Mouse (Mus musculus): Measurements from ENCODE around the gene Kctd6. TPM values are rescaled to one million over a fixed set of nuclear protein-coding genes. Genes with fewer than 3 reads are reported as not detected.

The Kctd6 gene
- polyA plus RNA-seq, 1 experiment from 2014 or later: 3.0 TPM

GRCm38 (mm10) chr14:8256072-8256471, 42.1 kb downstream of the Kctd6 start:
- no peaks in the 10 kb centered on the region for H3K4me1 ChIP-seq (ENCODE audit: control insufficient read depth, insufficient read depth, low read length)
- no peak overlapping the region for H3K4me3 ChIP-seq (replicated peaks; ENCODE audit: low read length)
- H3K9me3 ChIP-seq (replicated peaks; ENCODE audit: control insufficient read depth, low read length): no peaks in the 10 kb centered on the region

GRCm38 (mm10) chr14:8256881-8257280, 42.9 kb downstream of the Kctd6 start:
- H3K9me3 ChIP-seq (replicated peaks; ENCODE audit: control insufficient read depth, low read length): no peaks in the 10 kb centered on the region
- no peaks in the 10 kb centered on the region for H3K4me1 ChIP-seq (ENCODE audit: control insufficient read depth, insufficient read depth, low read length)
- H3K4me2 ChIP-seq (ENCODE audit: low read depth, low read length): no peak overlapping the region
- H3K4me3 ChIP-seq (replicated peaks; ENCODE audit: low read length): no peak overlapping the region
- no peak overlapping the region for H3K9ac ChIP-seq (ENCODE audit: low read length)
- H3K27ac ChIP-seq (ENCODE audit: low read length): no peak overlapping the region
- peaks cover 5% of the 10 kb centered on the region; the same call in 1 of the 2 replicates for H3K27me3 ChIP-seq (ENCODE audit: control insufficient read depth, insufficient read depth, low read length)
- WGBS: 51% methylated on average over 5 of the region's 5 CpGs
- H3K36me3 ChIP-seq (ENCODE audit: control insufficient read depth, insufficient read depth, low read length): no peaks in the 10 kb centered on the region
- ATAC-seq (ENCODE audit: insufficient read depth, low FRiP score): no peak

More at GRCm38 (mm10) chr14:8256072-8256471, 42.1 kb downstream of the Kctd6 start:
- WGBS: 60% methylated on average over 6 of the region's 6 CpGs
- no peak overlapping the region for H3K4me2 ChIP-seq (ENCODE audit: low read depth, low read length)
- H3K27me3 ChIP-seq (ENCODE audit: control insufficient read depth, insufficient read depth, low read length): peaks cover 5% of the 10 kb centered on the region; the same call in 1 of the 2 replicates
- H3K36me3 ChIP-seq (ENCODE audit: control insufficient read depth, insufficient read depth, low read length): no peaks in the 10 kb centered on the region
- ATAC-seq (ENCODE audit: insufficient read depth, low FRiP score): no peak
- H3K9ac ChIP-seq (ENCODE audit: low read length): no peak overlapping the region
- H3K27ac ChIP-seq (ENCODE audit: low read length): no peak overlapping the region

- Histone ChIP-seq H3K9me3 (replicated peaks; ENCODE audit: control insufficient read depth, low read length) (no peaks in the 10 kb centered on the region), H3K4me2 (ENCODE audit: low read depth, low read length) (no peak overlapping the region), H3K27ac (ENCODE audit: low read length) (no peak overlapping the region), H3K4me3 (replicated peaks; ENCODE audit: low read length) (no peak overlapping the region), H3K9ac (ENCODE audit: low read length) (no peak overlapping the region), H3K36me3 (ENCODE audit: control insufficient read depth, insufficient read depth, low read length) (no peaks in the 10 kb centered on the region), H3K27me3 (ENCODE audit: control insufficient read depth, insufficient read depth, low read length) (peaks cover 5% of the 10 kb centered on the region; the same call in 1 of the 2 replicates), H3K4me1 (ENCODE audit: control insufficient read depth, insufficient read depth, low read length) (no peaks in the 10 kb centered on the region)
- WGBS: 45% methylated on average over 7 of the region's 7 CpGs
- 0 out of 2 replicates have a peak, but pooled peaks have one; percentile 12 for ATAC-seq (ENCODE audit: insufficient read depth, low FRiP score)
Measured at GRCm38 (mm10) chr14:8257521-8258334, 43.8 kb downstream of the Kctd6 start.

- 0 out of 2 replicates have a peak, but pooled peaks have one; percentile 18 for ATAC-seq (ENCODE audit: insufficient read depth, low FRiP score)
- no peaks in the 10 kb centered on the region for H3K36me3 ChIP-seq (ENCODE audit: control insufficient read depth, insufficient read depth, low read length)
- H3K27ac ChIP-seq (ENCODE audit: low read length): no peak overlapping the region
- no peak overlapping the region for H3K9ac ChIP-seq (ENCODE audit: low read length)
- H3K27me3 ChIP-seq (ENCODE audit: control insufficient read depth, insufficient read depth, low read length): peaks cover 4% of the 10 kb centered on the region; the same call in 1 of the 2 replicates
- H3K4me1 ChIP-seq (ENCODE audit: control insufficient read depth, insufficient read depth, low read length): no peaks in the 10 kb centered on the region
- WGBS: 38% methylated on average over 3 of the region's 3 CpGs
- no peak overlapping the region for H3K4me2 ChIP-seq (ENCODE audit: low read depth, low read length)
- no peaks in the 10 kb centered on the region for H3K9me3 ChIP-seq (replicated peaks; ENCODE audit: control insufficient read depth, low read length)
- H3K4me3 ChIP-seq (replicated peaks; ENCODE audit: low read length): no peak overlapping the region
Measured at GRCm38 (mm10) chr14:8258335-8258627, 44.3 kb downstream of the Kctd6 start.

DNA sequence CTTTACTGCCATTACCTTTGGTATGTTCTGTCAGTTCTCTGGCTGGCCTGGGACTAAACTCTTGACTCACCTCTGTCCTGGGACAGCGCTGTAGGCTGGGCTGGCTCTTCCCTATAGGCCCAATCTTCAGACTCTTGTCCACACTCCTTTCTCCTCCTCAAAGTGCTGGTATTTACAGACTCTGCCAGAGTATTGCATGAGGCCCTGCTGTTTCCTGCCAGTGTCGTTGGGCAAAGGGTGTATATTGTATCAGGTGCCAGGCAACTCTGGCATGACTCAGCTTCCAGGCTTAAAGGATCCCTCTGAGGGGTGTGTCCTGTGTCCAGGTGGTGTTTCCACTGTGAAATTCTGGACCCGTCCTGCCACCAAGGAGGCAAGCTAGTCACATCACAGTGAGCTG, 44.8 kb downstream of the Kctd6 start:
- no peak overlapping the region for H3K4me2 ChIP-seq (ENCODE audit: low read depth, low read length)

DNA sequence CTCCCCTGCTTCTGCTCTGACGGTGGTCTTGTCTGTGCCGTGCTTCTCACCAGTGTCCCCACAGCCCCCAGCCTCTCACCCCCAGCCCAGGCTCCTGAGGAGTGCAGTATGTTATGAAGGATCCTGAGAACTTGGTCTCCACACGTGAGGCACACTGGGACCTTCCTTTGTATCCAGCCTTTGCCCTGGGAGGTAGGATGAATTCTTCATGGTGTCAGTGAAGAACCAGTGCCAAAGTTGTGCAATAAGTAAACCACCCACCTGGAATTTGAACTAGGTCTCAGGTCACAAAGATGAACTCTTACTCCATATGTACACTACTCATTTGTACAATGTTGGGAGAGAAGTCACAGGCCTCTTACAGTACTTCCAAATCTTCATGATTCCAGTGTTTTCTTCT, 45.2 kb downstream of the Kctd6 start, which contains the start of gene Acox2:
Acox2 (minus strand) TSS at position 188 of the 400 bp plus-strand sequence.
- Histone ChIP-seq H3K36me3 (ENCODE audit: control insufficient read depth, insufficient read depth, low read length) (no peaks in the 10 kb centered on the region), H3K9ac (ENCODE audit: low read length) (no peak within 1 kb of the TSS), H3K27me3 (ENCODE audit: control insufficient read depth, insufficient read depth, low read length) (no peaks in the 10 kb centered on the region), H3K9me3 (replicated peaks; ENCODE audit: control insufficient read depth, low read length) (no peaks in the 10 kb centered on the region), H3K4me1 (ENCODE audit: control insufficient read depth, insufficient read depth, low read length) (no peaks in the 10 kb centered on the region), H3K4me2 (ENCODE audit: low read depth, low read length) (no peak within 1 kb of the TSS), H3K27ac (ENCODE audit: low read length) (no peak within 1 kb of the TSS), H3K4me3 (replicated peaks; ENCODE audit: low read length) (no peak within 1 kb of the TSS)
- 86% methylated on average over 3 of the region's 3 CpGs for WGBS
- ATAC-seq (ENCODE audit: insufficient read depth, low FRiP score): no peak

More for the DNA sequence above, 44.8 kb downstream of the Kctd6 start:
- H3K4me1 ChIP-seq (ENCODE audit: control insufficient read depth, insufficient read depth, low read length): no peaks in the 10 kb centered on the region
- ATAC-seq (ENCODE audit: insufficient read depth, low FRiP score): peak; percentile 59; the same call in 1 of the 2 replicates
- H3K36me3 ChIP-seq (ENCODE audit: control insufficient read depth, insufficient read depth, low read length): no peaks in the 10 kb centered on the region
- no peak overlapping the region for H3K4me3 ChIP-seq (replicated peaks; ENCODE audit: low read length)
- 63% methylated on average over 3 of the region's 3 CpGs for WGBS
- H3K27me3 ChIP-seq (ENCODE audit: control insufficient read depth, insufficient read depth, low read length): no peaks in the 10 kb centered on the region
- no peak overlapping the region for H3K9ac ChIP-seq (ENCODE audit: low read length)
- H3K27ac ChIP-seq (ENCODE audit: low read length): no peak overlapping the region
- no peaks in the 10 kb centered on the region for H3K9me3 ChIP-seq (replicated peaks; ENCODE audit: control insufficient read depth, low read length)

DNA sequence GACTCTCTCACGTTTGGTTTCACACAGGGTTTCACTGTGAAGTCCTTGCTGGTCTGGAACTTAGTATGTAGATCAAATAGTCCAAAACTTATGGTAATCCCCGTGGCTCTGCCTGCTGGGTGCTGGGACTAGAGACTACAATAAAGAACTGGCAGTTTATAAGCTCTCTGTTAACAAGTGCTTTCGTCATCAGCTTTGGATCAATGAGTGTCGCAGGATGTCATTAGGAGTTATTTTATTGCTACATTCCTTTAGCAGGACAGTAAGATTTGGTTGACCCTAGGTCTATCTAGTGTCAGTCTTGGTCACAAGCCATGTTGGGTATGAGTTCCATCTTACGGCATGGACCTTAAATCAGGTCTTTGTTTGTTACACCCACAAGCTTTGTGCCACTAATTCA, 46.3 kb downstream of the Kctd6 start:
- Histone ChIP-seq H3K27ac (ENCODE audit: low read length) (no peak overlapping the region), H3K9ac (ENCODE audit: low read length) (no peak overlapping the region), H3K27me3 (ENCODE audit: control insufficient read depth, insufficient read depth, low read length) (no peaks in the 10 kb centered on the region), H3K4me1 (ENCODE audit: control insufficient read depth, insufficient read depth, low read length) (no peaks in the 10 kb centered on the region), H3K9me3 (replicated peaks; ENCODE audit: control insufficient read depth, low read length) (no peaks in the 10 kb centered on the region), H3K4me3 (replicated peaks; ENCODE audit: low read length) (no peak overlapping the region), H3K36me3 (ENCODE audit: control insufficient read depth, insufficient read depth, low read length) (no peaks in the 10 kb centered on the region), H3K4me2 (ENCODE audit: low read depth, low read length) (no peak overlapping the region)
- WGBS: 74% methylated on average over 5 of the region's 5 CpGs
- no peak for ATAC-seq (ENCODE audit: insufficient read depth, low FRiP score)

GRCm38 (mm10) chr14:8262242-8262641, 48.3 kb downstream of the Kctd6 start:
- H3K9ac ChIP-seq (ENCODE audit: low read length): no peak overlapping the region
- H3K4me3 ChIP-seq (replicated peaks; ENCODE audit: low read length): no peak overlapping the region
- H3K36me3 ChIP-seq (ENCODE audit: control insufficient read depth, insufficient read depth, low read length): no peaks in the 10 kb centered on the region
- H3K27ac ChIP-seq (ENCODE audit: low read length): no peak overlapping the region
- H3K4me2 ChIP-seq (ENCODE audit: low read depth, low read length): no peak overlapping the region
- H3K4me1 ChIP-seq (ENCODE audit: control insufficient read depth, insufficient read depth, low read length): no peaks in the 10 kb centered on the region
- H3K27me3 ChIP-seq (ENCODE audit: control insufficient read depth, insufficient read depth, low read length): no peaks in the 10 kb centered on the region
- WGBS: 52% methylated on average over 1 of the region's 1 CpGs
- no peak for ATAC-seq (ENCODE audit: insufficient read depth, low FRiP score)
- no peaks in the 10 kb centered on the region for H3K9me3 ChIP-seq (replicated peaks; ENCODE audit: control insufficient read depth, low read length)

DNA sequence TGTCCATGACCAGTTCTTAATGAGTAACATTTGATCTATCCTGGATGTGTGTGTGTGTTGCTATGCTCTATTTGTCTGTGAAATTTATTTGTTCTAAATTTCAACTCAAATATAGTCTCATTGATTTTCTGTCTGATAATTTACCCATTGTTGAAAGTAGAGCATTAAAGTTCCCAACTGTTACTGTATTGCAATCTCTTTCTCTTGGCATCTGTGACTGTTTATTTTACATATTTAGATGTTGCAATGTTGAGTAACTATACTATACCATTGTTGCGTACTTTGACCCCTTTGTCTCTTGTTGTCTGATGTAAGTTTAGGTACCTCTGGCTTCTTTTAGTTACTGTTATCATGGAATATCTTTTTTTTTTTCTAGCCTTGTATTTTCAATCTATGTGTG, 50.4 kb downstream of the Kctd6 start:
- no peaks in the 10 kb centered on the region for H3K9me3 ChIP-seq (replicated peaks; ENCODE audit: control insufficient read depth, low read length)
- H3K27ac ChIP-seq (ENCODE audit: low read length): no peak overlapping the region
- 95% methylated on average over 1 of the region's 1 CpGs for WGBS
- no peak for ATAC-seq (ENCODE audit: insufficient read depth, low FRiP score)
- H3K4me1 ChIP-seq (ENCODE audit: control insufficient read depth, insufficient read depth, low read length): no peaks in the 10 kb centered on the region
- no peak overlapping the region for H3K4me3 ChIP-seq (replicated peaks; ENCODE audit: low read length)
- H3K4me2 ChIP-seq (ENCODE audit: low read depth, low read length): no peak overlapping the region
- no peaks in the 10 kb centered on the region for H3K27me3 ChIP-seq (ENCODE audit: control insufficient read depth, insufficient read depth, low read length)
- H3K36me3 ChIP-seq (ENCODE audit: control insufficient read depth, insufficient read depth, low read length): no peaks in the 10 kb centered on the region
- no peak overlapping the region for H3K9ac ChIP-seq (ENCODE audit: low read length)
